Mouse (Mus musculus) retina, embryonic 14.5 days (tissue): Measurements from ENCODE around the gene Tox4.
"Not testable (repeated sequence)": the region's sequence is repeated elsewhere in the genome, so short reads cannot be mapped to it uniquely, and the experiment has no call there.

Experiments
- DNase-seq: peaks from one replicate; pipeline ENCODE4 v3.0.0-alpha.2; 2015; ENCODE audit warnings: low spot score

Tox4 gene

DNA sequence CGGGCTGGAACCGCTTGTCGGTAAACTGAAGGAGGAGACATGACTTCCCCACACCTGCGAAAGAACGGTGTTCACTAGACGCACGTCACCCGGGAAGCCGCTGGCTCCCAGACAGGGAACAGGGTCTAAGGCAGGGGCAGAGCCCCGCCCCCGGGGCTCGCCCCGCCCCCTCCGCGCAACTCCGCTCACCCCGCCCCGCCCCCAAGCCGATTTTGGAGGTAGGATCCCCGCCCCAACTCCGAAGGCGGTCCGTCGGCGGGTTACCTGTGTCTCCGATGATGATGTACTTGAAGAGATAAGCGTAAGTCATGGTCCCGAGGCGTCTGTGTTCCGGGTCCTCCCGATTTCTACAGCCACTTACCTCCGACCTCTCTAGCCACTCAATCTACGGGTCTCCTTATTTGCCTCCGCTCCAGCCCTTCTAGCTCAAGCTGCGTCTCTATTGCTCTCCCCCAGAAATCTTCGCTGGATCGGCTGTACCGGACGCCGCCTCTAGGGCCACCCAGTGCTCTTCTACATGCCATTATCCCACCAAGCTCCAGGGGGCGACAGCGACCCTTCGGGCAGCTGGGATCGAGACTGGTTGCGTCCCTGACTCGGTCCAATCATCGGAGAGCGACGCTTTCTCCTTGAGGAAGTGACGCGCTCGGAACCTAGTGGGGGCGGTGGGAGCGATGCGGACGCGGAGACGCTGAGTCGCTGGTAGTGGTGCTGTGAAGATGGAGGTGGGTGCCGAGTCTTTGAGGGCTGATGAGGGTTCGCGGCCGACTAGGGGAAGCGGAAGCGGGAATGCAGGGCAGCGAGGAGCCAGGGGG is at the start of gene Tox4, which contains the start of gene Rab2b:
Tox4 (plus strand) TSS at position 215 of the 815 bp plus-strand sequence.
Rab2b (minus strand) TSS at position 614 of the 815 bp plus-strand sequence.
- peak; percentile 99 for DNase-seq

DNA sequence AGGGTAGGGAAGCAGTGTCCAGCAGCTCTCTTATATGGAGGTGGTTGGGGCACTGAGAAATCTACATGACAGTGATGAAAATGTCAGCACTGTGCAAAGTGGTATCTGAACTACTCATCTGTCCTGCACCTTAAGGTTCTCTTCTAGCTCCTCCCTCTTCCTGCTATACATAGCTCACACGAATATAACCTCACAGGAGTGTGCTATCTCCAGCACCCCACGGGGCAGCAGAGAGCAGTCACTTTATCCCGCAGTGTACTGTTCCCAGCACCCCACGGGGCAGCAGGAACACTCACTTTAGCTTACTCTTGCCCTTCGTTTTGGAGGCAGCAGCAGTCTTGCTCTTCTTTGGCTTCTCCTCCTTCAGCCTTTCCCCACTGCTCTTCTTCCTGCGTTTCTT is 46.7 kb upstream of the Tox4 start:
- no peak for DNase-seq

GRCm38 (mm10) chr14:52235165-52235564 is 43.8 kb upstream of the Tox4 start:
- no peak for DNase-seq

DNA sequence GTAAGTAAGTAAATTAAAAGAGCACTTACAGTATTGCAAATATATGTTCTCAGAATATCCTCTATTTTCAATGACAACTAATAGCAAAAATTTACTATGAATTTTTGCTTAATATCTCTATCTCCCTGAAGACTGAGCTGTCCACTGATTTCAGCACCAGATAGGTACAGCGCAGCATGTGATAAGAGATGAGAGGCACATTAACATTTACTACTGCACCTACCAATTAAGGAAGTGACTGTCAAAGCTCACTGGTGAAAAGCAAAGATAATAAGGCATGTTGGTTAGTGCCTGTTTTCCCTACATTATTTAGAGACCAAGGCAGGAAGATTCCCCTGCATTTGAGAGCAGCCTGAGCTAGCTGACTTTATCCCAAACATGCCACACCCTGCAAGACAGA is 42.7 kb upstream of the Tox4 start:
- no peak for DNase-seq

GRCm38 (mm10) chr14:52244041-52244689 is 34.8 kb upstream of the Tox4 start:
- peak; percentile 100 for DNase-seq

- DNase-seq, result no peak
These were observed 34.3 kb upstream of the Tox4 start for GRCm38 (mm10) chr14:52244690-52245042.

DNA sequence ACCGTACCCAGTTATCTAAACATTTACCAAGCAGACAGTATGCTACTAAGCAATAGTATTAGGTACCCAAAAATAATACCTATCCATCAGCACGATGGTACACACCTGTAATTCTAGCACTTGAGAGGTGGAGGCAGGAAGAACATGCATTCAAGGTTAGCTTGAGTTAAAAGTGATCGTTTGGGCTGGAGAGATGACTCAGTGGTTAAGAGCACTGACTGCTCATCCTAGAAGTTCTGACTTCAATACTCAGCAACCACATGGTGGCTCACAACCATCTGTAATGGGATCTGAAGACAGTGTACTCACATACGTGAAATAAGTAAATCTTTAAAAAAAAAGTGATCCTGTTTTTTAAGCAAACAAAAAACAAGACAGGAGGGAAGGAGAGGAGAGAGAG is 32.8 kb upstream of the Tox4 start:
- no peak for DNase-seq

- DNase-seq, result peak; percentile 23
These were observed 22.4 kb upstream of the Tox4 start for GRCm38 (mm10) chr14:52256311-52257175.

DNA sequence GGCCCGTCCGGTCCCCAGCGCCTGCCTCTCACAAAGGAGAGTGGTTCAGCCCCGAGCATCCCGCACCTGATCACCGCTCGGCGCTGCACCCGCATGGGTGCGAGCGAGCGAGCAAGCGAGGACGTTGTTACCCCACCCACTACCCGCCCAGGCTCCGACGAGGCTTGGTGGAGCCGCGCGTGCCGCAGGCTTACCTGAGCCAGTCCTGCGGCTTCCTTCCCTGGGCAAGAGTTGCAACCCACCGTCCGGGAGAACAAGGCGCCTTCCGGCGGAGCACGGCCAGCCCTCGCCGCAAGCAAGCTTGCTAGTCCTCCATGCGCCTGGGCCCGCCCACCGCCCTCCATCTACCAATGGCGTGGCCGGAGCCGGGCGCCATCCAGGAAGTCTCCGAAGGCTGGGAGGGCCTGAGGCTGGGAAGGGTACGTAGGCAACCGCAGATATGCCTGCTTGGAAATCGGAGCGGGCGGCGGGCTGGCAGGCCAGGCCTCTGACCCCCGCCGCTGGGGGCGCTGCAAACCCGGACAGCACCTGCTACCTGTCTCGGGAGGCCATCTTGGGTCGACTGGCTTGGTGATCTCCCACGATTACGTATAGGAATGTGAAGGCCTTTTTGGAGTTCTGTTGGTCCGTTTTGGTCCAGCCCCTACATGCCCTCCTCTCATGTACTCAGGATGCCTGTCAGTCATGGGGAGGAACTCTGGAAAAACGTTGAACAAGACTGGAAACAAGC is 21.3 kb upstream of the Tox4 start, which contains the start of gene Chd8:
Chd8 (minus strand) TSS at position 297 of the 730 bp plus-strand sequence.
- DNase-seq, result peak; percentile 98

DNA sequence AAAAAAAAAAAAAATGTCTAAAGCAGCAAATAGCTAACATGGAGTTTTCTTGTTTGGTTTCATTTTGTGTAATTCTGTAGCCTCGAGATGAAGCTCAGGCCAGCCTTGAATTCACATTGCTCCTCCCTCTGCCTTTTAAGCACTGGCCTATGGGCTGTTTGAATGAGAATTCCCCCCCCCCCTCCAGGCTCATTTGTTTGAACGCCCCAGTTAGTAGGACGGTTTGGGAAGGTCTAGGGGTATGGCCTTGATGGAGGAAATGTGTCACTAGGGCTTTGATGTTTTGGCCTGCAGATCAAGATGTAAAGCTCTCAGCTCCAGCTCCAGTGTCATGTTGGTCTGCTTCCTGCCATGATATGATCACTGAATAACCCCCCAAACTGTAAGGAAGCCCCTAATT is 6.2 kb upstream of the Tox4 start:
- no peak for DNase-seq

DNA sequence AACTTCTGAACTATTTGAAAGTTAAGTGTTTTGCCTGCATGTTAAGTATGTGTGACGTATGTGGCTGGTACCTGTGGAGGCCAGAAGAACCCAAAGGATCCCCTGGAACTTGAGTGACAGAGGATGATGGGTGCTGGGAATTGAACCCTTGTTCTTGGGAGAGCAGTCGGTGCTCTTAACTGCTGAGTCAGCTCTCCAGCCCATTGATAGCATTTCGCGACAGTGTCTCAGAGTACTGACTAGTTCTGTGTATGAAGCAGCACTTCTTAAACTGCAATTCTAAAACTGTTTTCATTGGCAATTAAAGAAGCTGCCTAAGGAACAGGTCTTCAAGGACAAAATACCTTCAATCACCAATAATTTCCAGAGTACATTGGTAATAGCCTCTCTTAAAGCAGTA is 1.7 kb upstream of the Tox4 start:
- DNase-seq, result no peak

DNA sequence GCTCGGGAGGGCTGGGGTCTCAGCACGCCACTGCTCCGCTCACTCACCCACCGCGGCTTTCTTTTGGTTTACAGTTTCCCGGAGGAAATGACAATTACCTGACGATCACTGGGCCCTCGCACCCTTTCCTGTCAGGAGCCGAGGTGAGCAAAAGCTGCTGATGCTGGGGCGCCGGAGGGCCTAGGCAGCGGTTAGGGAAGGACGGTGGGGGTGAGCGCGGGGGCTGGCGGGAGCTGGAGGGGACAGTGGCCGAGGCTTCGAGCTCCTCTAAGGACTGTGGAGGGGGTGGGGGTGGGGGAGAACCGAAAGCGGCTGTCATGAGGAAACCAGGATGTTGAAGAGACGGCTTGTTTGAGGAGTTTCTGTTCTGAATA is 788 bp downstream of the Tox4 start:
- no peak for DNase-seq

DNA sequence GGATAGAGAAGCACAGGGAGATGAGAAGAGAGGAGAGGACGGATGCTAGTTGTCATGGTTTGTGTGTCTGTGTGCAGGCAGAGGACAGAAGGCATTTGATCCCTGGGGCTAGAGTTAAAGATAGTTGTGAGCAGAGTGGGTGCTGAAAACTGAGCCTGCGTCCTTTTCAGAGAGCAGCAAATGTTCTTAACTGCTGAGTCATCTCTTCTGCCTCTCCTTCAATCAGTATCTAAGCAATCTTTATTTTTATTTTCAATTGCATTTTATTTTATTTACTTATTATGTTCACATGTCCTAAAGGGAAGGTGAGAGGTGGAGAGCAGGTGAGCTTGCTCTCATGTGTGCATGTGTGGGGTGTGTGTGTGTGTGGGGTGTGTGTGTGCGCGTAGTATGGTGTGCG is 4.7 kb downstream of the Tox4 start:
- no peak for DNase-seq

DNA sequence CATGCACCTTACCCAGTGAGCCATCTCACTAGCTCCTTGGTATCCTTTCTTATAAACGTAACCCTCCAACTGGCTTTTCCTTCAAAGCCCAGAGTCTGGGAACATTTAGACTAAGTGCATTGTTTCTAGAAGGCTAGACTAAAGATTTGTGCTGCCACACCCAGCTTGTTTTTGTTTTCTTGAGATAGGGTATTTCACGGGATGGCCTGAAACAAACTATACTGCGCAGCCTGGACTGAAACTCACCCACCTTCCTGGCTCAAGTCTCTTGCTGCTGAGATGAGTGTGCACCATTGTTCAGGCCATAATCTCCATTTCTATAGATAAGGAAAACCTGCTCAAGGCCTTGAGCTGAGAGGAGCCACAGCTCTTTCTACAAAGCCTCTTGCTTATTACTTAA is 5.2 kb downstream of the Tox4 start:
- no peak for DNase-seq

- peak; percentile 85 for DNase-seq
These were observed 16.8 kb downstream of the Tox4 start for GRCm38 (mm10) chr14:52295558-52296264.

DNA sequence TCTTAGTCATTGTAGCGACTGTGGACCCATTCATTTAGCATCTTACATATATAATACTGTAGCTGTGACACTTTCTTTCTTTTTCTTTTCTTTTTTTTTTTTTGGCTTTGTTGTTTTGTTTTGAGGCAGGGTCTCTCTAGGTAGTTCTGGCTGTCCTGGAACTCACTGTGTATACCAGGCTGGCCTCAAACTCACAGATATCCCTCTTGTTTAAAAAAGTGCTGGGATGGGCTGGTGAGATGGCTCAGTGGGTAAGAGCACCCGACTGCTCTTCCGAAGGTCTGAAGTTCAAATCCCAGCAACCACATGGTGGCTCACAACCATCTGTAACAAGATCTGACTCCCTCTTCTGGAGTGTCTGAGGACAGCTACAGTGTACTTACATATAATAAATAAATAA is 24.6 kb downstream of the Tox4 start:
- DNase-seq, result not testable (repeated sequence)

- DNase-seq, result peak; percentile 96
These were observed 25.8 kb downstream of the Tox4 start, which contains the start of gene Mettl3 for GRCm38 (mm10) chr14:52304644-52305271. Gene Mettl3 (minus strand): TSS chr14:52305128.

- no peak for DNase-seq
These were observed 27.2 kb downstream of the Tox4 start for GRCm38 (mm10) chr14:52306100-52306499.

- DNase-seq, result not testable (repeated sequence)
These were observed 31.4 kb downstream of the Tox4 start for GRCm38 (mm10) chr14:52310343-52310742.

DNA sequence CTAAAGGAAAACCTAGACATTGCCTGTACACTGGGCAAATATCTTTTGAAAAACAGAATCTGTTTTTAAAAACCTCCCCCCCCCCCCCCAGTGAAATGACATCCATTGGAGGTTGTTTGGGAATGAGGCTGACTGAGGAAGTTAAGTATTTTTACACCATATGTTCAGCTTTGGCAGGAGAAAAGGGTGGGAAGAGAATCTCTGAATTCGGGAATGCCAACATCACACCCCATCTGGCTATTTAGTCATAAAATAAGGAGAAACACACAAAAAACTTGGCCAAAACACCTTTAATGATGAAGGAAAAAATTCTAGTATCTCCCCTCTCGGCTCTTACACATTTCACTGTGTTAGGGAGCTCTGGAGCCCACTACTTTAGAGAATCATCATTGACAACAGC is 32.0 kb downstream of the Tox4 start:
- DNase-seq, result no peak
